Mouse (Mus musculus): ENCODE data around the gene Dnajc16.

The Dnajc16 gene

GRCm38 (mm10) chr4:141722731-141723672 is 67.7 kb downstream of the Dnajc16 start, which contains the start of gene Ddi2:
Gene Ddi2 (minus strand): TSS chr4:141723419.
- peak; percentile 89 for DNase-seq

DNA sequence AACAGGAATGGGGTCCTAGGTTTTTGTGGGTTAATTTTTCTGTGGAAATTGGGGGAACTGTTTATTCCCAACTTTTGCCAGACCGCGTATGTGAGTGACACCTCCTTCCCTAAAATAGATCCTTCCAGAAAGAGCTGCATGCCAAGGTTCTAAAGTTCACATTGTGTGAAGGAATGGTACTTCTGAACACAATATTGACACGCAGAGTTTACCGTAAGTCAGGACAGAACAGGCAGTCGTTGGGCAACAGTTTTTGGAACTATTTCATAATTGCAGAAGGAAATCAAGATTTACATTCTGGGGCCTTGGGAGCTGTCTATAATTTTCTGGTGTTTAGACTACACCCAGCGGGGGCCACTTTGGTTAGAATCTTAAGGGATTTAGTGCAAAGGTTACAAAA is 68.8 kb downstream of the Dnajc16 start:
- no peak for DNase-seq

DNA sequence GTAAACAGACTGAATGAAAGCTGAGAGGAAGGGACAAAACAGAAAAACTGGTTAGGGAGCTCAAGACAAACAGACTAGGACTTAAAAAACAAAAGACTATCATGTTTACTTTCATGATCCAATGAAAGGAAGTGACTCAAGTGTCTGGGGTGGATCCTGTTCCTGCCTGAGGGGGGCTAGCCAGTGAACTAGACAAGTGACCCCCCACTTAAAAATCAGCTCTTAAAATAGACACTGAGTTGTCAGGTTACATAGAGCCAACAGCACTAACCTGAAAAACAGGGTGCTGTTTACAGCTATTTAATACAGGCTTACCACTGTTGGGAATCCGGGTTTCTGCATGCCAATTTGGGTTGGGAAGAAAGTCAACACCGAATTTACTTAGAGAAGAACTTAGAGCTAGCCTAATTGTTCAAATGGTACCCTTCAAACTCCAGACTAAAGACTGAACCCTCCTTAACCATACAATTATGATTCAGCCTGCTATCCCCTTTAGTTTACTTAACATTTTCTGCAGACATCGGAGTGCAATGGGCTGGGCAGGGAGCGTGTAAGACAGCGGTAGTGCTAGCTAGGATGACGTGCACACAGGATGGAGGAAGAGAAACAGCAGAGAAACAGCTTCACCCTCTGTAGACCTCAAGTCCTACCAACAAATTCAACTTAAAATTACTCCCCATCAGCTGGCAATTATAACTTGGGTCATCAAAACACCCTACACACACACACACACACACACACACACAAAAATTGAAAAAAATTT is 69.8 kb downstream of the Dnajc16 start:
- DNase-seq: no peak

GRCm38 (mm10) chr4:141719304-141719703 is 71.4 kb downstream of the Dnajc16 start:
- DNase-seq: no peak

DNA sequence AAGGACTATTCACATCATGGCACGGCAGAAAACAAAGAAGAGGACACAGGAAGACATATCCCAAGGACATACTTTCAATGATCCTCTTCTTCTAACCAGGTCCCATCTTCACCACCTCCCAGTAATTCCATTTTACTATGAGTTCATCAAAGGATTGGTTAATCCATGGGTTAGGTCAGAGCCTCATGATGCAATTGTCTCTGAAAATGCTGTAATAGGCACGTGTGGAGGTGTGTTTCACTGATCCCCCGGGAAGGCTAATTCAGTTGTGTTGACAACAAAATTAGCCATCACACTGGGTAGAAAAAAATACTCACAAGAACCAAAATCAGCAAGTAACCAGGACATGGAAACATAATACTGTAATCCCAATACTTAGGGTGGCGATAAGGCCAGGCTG is 73.1 kb downstream of the Dnajc16 start:
- DNase-seq: no peak

GRCm38 (mm10) chr4:141715027-141715426 is 75.7 kb downstream of the Dnajc16 start:
- DNase-seq: no peak

DNA sequence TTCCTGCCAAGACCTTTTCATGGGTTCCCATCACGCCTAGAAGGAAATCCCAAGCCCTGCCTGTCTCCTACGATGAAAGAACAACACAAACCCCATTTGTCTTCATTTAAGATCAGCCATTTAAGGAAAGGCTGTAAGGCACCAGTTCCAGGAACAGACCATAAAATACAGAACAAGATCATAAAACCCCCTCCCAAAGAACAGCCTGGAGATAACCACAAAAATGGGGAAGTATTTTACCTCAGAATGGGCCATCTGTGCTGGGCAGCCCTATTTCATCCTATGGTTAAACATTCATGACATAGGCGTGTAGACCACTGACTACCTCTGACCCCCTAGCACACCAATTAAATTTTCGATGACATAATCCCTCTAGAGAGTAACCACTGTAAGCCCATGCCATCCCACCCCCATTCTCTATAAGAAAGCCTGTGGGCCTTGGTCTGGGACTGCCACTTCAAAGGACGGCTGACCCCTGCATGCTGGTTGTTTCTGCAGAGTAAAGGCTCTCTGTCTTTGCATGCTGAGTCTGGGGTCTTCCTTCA is 77.1 kb downstream of the Dnajc16 start:
- no peak for DNase-seq

DNA sequence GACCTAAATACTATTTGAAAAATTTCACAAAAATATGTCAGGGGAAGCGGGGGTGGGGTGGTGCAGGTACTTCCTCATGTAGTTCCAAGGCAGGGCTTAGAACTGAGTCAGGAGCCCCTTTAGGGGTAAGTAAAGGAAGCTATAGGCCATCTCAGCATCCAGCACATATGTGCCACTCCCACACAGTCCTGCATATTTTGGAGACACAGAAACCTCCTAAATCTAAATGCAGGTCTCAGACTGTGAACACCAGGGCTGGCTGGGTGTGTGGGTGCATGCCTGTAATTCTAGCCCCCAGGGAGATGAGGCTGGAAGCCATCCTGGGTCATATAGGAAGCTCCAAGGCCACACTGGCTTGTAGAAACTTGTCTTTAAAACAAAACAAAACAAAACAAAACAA is 79.5 kb downstream of the Dnajc16 start:
- no peak for DNase-seq
